Mouse (Mus musculus): ENCODE results near the gene Dock8.
"Not testable (repeated sequence)": the region's sequence is repeated elsewhere in the genome, so short reads cannot be mapped to it uniquely, and the experiment has no call there.

Gene Dock8

GRCm38 (mm10) chr19:24998561-24998960 is 773 bp upstream of the Dock8 start:
- no peak for DNase-seq (ENCODE audit: low read depth, low spot score)

DNA sequence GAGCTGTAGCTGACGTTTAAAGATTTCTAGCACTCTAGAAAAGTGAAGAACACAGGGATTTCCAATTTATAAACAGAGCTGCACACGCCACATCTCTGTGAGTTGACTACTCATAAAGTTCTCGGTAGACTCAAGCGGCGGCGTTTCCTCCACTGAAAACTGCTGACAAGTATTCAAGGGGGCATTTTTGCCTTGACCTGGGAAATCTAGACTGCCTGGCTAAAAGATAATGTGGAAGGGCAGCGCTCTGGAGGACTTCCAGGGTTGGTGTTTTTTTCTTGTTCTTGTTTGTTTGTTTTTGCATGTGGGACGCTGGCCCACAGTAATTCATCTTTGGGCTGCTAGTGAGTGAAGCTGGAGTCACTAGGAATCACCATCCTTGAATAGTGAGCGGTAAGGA is 819 bp downstream of the Dock8 start:
- no peak for DNase-seq (ENCODE audit: low read depth, low spot score)

DNA sequence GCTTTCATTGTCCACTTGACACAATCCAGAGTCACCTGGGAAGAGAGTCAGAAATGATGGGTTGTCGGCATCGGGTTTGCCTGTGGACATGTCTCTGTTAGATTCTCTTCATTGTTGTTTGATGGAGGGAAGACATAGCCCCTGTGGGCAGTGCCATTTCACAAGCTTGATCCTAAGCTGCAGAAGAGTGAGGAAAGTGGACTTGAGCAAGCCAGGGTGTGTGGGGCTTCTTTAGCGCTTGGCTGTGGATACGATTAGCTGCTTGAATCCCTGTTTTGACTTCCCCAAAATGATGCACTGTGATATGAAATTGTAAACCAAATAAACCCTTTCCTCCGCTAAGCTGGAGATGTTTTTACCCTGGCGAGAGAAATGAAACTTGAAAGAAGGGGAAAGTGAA is 2.7 kb downstream of the Dock8 start:
- no peak for DNase-seq (ENCODE audit: low read depth, low spot score)

GRCm38 (mm10) chr19:25002828-25003227 is 3.5 kb downstream of the Dock8 start:
- no peak for DNase-seq (ENCODE audit: low read depth, low spot score)

DNA sequence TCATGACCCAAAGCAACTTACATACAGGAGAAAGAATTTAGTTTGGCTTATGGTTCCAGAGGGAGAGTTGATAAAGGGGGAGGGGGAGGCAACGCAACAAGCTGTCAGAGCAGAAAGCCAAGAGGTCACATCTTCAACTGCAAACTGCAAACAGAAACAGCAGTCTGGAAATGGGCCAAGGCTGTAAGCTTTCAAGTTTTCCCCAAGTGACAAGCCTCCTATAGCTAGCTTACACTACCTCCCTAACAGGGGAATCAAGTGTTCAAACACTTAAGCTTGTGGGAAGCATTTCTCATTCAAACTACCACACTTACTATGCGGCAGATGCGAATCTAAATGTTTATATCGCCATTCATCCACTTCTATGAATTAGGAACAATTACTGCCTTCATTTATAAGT is 4.5 kb downstream of the Dock8 start:
- DNase-seq (ENCODE audit: low read depth, low spot score), result no peak

GRCm38 (mm10) chr19:25006686-25007085 is 7.4 kb downstream of the Dock8 start:
- DNase-seq (ENCODE audit: low read depth, low spot score), result no peak

- no peak for DNase-seq (ENCODE audit: low read depth, low spot score)
These were observed 9.2 kb downstream of the Dock8 start for GRCm38 (mm10) chr19:25008509-25008908.

DNA sequence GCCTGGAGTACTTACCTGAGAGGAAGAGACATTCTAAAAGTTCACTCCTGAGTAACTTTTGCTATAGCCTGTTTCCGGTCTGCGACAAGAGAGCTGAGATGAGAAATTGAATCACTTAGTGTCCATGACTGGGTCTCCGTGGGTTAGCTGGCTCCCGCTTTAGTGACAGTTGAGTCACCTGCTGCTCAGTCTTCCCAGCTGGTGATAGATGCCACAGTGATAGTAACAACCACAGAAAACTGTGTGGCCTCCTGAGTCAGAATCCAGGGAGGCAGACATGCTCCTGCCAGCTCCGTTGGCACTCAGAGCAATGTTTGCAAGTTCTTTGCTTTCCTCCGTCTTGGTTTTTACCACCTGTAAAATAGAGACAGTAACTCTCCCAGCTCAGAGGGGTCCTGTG is 23.4 kb downstream of the Dock8 start:
- no peak for DNase-seq (ENCODE audit: low read depth, low spot score)

DNA sequence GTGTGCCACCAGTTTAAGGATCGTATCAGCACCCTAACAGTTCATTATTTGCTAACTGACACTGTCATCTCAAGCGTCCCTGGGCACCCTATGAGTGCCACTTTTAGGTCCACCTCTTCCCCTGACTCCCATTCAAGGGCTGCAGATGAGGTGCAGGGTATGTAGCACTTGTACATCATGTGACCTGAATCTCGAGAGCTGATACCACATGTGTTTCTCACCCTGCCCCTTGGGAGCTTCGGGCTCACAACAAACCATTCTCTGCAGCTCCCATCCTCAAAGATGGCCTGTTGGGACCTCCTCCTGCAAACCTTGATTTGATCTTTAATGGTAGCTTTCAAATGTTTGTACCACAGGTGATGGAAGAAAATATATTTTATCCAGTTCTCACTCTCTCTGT is 32.4 kb downstream of the Dock8 start:
- DNase-seq (ENCODE audit: low read depth, low spot score), result no peak

- DNase-seq (ENCODE audit: low read depth, low spot score), result not testable (repeated sequence)
These were observed 33.7 kb downstream of the Dock8 start for GRCm38 (mm10) chr19:25033008-25033407.

DNA sequence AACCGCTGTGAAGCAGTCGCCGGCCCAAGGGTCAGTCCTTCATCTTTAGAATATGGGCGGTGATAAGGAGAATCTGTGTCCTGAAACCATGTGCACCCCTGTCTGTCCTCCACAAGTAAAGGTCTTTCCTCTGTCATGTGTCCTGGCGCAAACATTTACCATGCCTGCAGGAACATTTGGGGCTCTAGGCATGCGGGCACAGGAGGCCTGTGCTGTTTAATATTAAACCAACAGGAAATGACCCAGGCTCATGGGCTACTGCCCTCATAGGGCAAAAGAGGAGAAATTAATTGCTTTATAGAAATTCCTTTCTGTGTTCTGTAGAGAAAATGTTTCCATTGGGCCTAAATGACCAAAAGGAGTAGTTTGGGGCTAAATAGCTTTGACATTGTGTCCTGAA is 36.5 kb downstream of the Dock8 start:
- no peak for DNase-seq (ENCODE audit: low read depth, low spot score)

GRCm38 (mm10) chr19:25036784-25037183 is 37.5 kb downstream of the Dock8 start:
- DNase-seq (ENCODE audit: low read depth, low spot score), result no peak

- no peak for DNase-seq (ENCODE audit: low read depth, low spot score)
These were observed 37.9 kb downstream of the Dock8 start for GRCm38 (mm10) chr19:25037249-25037648.

GRCm38 (mm10) chr19:25038293-25038692 is 39.0 kb downstream of the Dock8 start:
- DNase-seq (ENCODE audit: low read depth, low spot score), result no peak

GRCm38 (mm10) chr19:25041209-25041608 is 41.9 kb downstream of the Dock8 start:
- no peak for DNase-seq (ENCODE audit: low read depth, low spot score)

DNA sequence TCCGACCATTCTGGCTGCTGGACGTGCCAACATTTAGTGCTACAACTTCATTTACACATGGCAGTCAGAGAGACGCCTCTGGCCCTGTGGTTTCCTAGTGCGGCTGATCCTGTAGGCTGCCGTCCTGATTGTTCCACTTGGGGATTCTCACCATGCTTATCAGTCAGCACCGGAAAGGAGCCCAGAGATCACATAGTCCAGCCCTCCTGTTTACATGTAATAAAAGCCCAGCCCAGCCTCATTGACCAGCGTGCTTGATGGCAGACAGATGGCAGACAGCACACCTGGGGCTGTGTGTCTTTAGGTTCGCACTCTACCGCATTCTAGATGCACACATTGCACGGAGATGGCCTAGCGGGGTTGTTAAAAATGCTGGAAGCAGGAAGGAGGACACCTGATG is 43.6 kb downstream of the Dock8 start:
- DNase-seq (ENCODE audit: low read depth, low spot score), result no peak

GRCm38 (mm10) chr19:25044057-25044456 is 44.7 kb downstream of the Dock8 start:
- DNase-seq (ENCODE audit: low read depth, low spot score), result no peak

- DNase-seq (ENCODE audit: low read depth, low spot score), result no peak
These were observed 53.0 kb downstream of the Dock8 start for GRCm38 (mm10) chr19:25052355-25052754.

DNA sequence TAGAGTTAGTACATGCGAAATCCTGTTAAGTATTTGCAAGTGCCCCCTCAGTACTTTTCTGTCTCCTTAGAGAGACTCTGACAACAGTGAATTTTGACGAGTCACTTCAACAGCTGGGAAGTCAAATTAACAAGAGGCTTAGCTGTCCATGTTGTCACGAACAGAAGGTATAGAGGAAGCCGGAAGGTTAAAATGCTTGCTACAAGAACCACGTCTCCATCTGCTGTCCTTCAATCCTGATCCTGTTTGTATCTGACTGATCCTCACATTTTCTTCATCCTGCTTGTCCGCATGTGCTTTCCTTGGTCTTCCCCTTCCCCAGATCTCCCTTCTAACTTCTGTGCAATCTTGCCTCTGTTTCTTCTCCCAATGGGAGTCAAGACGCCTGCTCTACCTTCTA is 53.8 kb downstream of the Dock8 start:
- DNase-seq (ENCODE audit: low read depth, low spot score), result no peak

DNA sequence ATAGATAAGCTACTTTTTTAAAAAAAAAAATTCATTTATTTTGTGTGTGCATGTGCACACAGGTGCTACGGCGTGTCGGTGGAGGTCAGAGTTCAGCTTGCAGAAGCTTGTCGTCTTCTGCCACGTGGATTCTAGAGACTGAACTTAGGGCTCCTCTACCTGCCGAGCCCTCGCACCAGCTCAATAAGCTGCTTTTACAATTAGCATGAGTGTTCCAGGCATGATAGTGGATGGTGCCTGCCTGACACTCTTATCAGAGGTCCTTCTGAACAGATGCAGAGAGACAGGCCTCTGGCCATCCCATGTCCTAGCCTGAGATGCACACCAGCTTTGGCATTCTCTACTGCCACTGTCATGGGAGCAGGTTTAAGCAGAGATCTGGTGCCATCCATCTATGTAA is 55.7 kb downstream of the Dock8 start:
- DNase-seq (ENCODE audit: low read depth, low spot score), result no peak

DNA sequence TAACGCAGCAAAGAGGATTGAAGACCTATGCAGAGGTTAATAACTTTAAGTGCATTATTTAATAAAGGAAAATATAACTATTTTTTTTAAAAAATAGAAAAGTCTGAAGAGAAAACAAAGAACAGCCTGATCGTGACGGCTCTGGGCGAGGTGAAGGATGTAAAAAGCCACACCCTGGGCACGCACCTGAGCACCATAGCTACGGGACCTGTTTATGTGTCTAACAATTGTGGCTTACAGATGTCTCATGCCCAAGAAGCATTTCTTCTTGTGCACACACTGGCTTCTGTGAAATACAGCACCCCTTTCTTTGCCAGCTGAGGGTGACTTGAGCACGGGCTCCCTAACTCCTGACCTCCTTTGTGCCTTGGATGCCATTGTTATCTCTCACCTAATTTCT is 56.2 kb downstream of the Dock8 start:
- no peak for DNase-seq (ENCODE audit: low read depth, low spot score)

DNA sequence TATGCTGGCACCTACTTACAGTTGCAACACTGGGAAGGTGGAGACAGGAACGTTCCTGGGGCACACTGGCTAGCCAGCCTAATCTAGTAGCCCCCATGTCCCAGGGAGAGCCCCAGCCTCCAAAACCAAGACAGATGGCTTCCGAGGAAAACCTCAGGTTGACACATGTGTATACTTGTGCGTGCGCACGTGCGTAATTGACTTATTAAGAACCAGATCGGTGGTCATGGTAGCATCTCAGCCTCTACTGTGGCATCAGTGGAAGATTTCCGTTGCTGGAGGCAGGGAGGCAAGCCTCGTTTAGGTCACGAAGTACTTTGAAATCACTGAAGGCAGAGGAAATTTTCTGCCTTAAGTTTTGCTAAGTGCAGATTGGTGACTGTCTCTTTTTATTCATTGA is 56.9 kb downstream of the Dock8 start:
- DNase-seq (ENCODE audit: low read depth, low spot score), result no peak

DNA sequence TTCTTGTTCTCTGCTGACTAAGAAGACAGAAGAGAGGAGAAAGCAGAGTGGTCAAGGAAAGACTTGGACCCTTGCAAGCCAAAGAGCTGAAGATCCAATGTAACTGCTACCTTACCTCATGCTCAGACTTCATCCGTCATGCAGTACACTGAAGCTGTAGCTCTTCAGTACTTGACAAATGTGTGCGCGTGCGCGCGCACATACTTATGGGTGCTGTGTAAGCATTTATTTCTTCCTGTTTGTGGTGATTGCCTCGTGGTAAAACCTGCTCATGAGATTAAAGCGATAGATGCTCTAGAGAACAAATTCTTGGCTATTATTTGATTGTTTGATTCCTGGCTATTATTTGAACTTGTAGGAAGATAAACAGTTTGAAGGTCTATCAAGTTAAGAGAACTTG is 58.5 kb downstream of the Dock8 start:
- DNase-seq (ENCODE audit: low read depth, low spot score), result no peak

- DNase-seq (ENCODE audit: low read depth, low spot score), result no peak
These were observed 60.6 kb downstream of the Dock8 start for GRCm38 (mm10) chr19:25059847-25060364.

DNA sequence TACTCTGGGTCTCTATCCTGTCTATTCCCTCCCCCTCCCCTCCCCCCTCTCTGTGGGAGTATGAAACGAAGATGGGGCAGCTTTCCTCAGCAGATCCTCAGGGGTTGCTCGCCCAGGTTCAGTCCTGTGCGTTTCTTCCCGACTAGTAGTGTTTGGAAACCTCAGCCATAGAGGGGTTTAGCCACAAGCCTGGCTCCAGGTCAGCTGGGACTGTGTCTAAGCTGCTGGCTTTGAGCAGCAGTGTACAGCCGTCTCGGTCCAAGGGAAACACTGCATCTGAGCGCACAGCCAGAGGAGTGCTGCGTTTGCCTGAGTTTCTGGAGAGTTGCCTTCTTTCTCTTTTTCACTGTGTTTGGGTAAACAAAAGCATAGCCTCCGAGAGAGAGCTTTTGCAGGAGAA is 61.0 kb downstream of the Dock8 start:
- DNase-seq (ENCODE audit: low read depth, low spot score), result no peak
